Mouse (Mus musculus) heart, adult 9 months (tissue): ENCODE data around the gene Retreg3.

Experiments
- DNase-seq, 2 experiments: peaks; one replicate each; pipeline ENCODE4 v3.0.0; 2022; ENCODE audit warnings: low spot score in 2 of 2

Retreg3 gene

DNA sequence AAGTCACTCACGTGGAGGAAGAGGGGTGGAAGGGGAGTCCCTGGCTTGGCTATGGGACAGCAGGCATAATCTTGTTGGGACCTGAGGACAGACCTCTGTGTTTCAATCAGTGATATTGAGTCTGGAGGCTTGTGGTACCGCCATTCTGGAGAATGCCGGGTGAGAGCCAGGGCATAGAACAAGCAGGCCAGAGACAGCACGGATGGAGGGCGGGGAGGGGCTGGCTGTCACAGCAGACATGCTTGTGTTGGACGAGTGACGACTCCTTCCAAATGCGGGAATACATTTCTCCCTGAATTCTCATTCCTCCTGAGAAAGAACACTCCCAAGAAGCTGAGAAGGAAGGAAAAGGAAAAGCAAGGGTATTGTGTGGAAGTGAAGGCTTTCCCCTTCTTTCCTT lies 68.1 kb downstream of the Retreg3 start:
- no peak for DNase-seq

GRCm38 (mm10) chr11:101051051-101051493 lies 68.6 kb downstream of the Retreg3 start:
- DNase-seq: no peak

DNA sequence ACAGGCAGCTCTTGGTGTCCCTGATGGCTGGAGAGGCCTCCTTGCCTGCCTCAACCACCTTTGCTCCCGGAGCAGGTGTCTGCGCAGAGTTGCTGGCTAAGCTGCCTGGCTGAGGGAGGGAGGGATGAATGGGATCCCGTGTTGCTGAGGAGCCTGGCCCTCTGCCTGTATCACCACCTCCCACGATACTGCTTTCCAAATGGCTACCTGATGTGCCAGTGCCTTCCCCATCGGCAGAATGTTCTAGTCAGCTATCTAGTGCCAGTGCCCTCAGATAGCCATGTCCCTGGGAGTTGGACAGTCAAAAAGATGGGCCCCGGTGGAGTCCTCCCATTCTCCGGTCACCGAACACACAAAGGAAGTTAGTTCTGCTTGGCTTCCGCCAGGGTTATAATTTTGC lies 69.3 kb downstream of the Retreg3 start:
- no peak for DNase-seq

- no peak for DNase-seq
Observed at GRCm38 (mm10) chr11:101047502-101047901, 72.2 kb downstream of the Retreg3 start.

- no peak for DNase-seq
Observed at GRCm38 (mm10) chr11:101046440-101046839, 73.3 kb downstream of the Retreg3 start.
